Mouse (Mus musculus) lung, adult 2 months (tissue): Measurements from ENCODE around the gene Rps2.

Source experiments
- CTCF ChIP-seq: fragments of 200-500 bp; IDR thresholded peaks from 2 replicates; pipeline ENCODE4 v1.5.1; 2011; ENCODE audit warnings: mild to moderate bottlenecking, low read length, control low read depth; ENCODE audit not compliant: insufficient read depth
- POLR2A ChIP-seq: fragments of 200-500 bp; IDR thresholded peaks from 2 replicates; pipeline ENCODE4 v1.6.1; 2011; ENCODE audit warnings: low read depth, mild to moderate bottlenecking, control low read depth, low read length, borderline replicate concordance; ENCODE audit errors: extremely low read depth

DNA sequence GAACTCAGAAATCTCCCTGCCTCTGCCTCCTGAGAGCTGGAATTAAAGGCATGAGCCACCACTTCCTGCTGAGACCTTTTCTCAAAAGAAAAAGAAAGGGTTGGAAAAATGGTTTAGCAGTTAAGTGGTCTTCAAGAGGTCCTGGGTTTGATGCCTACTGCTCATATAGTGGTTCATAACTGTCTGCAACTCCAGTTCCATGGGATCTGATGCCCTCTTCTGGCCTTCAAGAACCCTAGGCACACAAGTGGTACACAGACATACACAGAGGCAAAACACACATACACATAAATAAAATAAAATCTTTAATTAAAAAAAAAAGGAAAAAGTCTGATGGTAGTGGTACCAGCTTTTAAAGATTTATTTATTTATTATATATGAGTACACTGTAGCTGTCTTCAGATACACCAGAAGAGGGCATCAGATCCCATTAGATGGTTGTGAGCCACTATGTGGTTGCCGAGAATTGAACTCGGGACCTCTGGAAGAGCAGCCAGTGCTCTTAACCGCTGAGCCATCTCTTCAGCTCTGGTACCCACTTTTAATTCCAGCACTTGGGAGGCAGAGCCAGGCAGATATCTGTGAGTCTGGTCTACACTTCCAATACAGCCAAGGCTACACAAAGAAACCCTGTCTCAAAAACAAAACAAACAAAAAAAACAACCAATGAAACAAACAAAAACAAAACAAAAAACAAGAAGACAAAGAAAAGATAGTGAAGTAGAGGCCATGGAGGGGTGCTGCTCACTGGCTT, 7.9 kb downstream of the Rps2 start:
- TF ChIP-seq POLR2A, result no peak
- no peak for TF ChIP-seq CTCF
